Mouse (Mus musculus): Measurements from ENCODE around the gene Atp5b. TPM values are rescaled to one million over a fixed set of nuclear protein-coding genes. Genes with fewer than 3 reads are reported as not detected.

Gene Atp5b
- polyA plus RNA-seq, 1 experiment from 2014 or later, result 2,091 TPM

GRCm38 (mm10) chr10:128092506-128093495 lies 9.7 kb downstream of the Atp5b start:
- peak overlapping the region; percentile 85 for H3K9ac ChIP-seq
- H3K4me3 ChIP-seq (replicated peaks), result peak overlapping the region; percentile 86
- no peaks in the 10 kb centered on the region for H3K9me3 ChIP-seq
- H3K4me2 ChIP-seq, result peak overlapping the region; percentile 71
- peak; percentile 50 for ATAC-seq (ENCODE audit: low FRiP score)
- H3K4me1 ChIP-seq, result peaks cover 53% of the 10 kb centered on the region
- peaks cover 29% of the 10 kb centered on the region for H3K36me3 ChIP-seq (replicated peaks)
- H3K27me3 ChIP-seq, result no peaks in the 10 kb centered on the region
- H3K27ac ChIP-seq, result peak overlapping the region; percentile 95
- under 1% methylated on average over 69 of the region's 88 CpGs for WGBS

GRCm38 (mm10) chr10:128093496-128094294 lies 10.6 kb downstream of the Atp5b start:
- H3K4me1 ChIP-seq, result peaks cover 62% of the 10 kb centered on the region
- no peak for ATAC-seq (ENCODE audit: low FRiP score)

GRCm38 (mm10) chr10:128094340-128094968 lies 11.4 kb downstream of the Atp5b start:
- WGBS, result 12% methylated on average over 19 of the region's 19 CpGs
- ATAC-seq (ENCODE audit: low FRiP score), result peak; percentile 55
- Histone ChIP-seq H3K27me3 (no peaks in the 10 kb centered on the region), H3K4me3 (replicated peaks) (peak overlapping the region; percentile 27), H3K36me3 (replicated peaks) (peaks cover 13% of the 10 kb centered on the region), H3K4me1 (peaks cover 65% of the 10 kb centered on the region), H3K9me3 (no peaks in the 10 kb centered on the region), H3K4me2 (peak overlapping the region; percentile 71), H3K9ac (0 out of 2 replicates have a peak overlapping the region, but pooled peaks have one; percentile 45), H3K27ac (peak overlapping the region; percentile 95; the same call in 1 of the 2 replicates)

More at GRCm38 (mm10) chr10:128093496-128094294, 10.6 kb downstream of the Atp5b start:
- 28% methylated on average over 13 of the region's 13 CpGs for WGBS
- peak overlapping the region; percentile 85 for H3K9ac ChIP-seq
- H3K27ac ChIP-seq, result peak overlapping the region; percentile 95
- H3K4me2 ChIP-seq, result peak overlapping the region; percentile 71
- no peaks in the 10 kb centered on the region for H3K27me3 ChIP-seq
- no peaks in the 10 kb centered on the region for H3K9me3 ChIP-seq
- H3K36me3 ChIP-seq (replicated peaks), result peaks cover 20% of the 10 kb centered on the region
- H3K4me3 ChIP-seq (replicated peaks), result peak overlapping the region; percentile 86

GRCm38 (mm10) chr10:128095003-128095636 lies 12.0 kb downstream of the Atp5b start:
- Histone ChIP-seq H3K36me3 (replicated peaks) (peaks cover 6% of the 10 kb centered on the region), H3K9me3 (no peaks in the 10 kb centered on the region), H3K27ac (no peak overlapping the region), H3K27me3 (no peaks in the 10 kb centered on the region), H3K4me1 (peaks cover 65% of the 10 kb centered on the region), H3K9ac (no peak overlapping the region), H3K4me2 (peak overlapping the region; percentile 71), H3K4me3 (replicated peaks) (peak overlapping the region; percentile 27; the same call in 1 of the 2 replicates)
- ATAC-seq (ENCODE audit: low FRiP score), result no peak
- WGBS, result 20% methylated on average over 9 of the region's 9 CpGs

- no peak for ATAC-seq (ENCODE audit: low FRiP score)
- peak overlapping the region; percentile 94; the same call in 1 of the 2 replicates for H3K9ac ChIP-seq
- H3K36me3 ChIP-seq (replicated peaks), result no peaks in the 10 kb centered on the region
- H3K4me2 ChIP-seq, result peak overlapping the region; percentile 75
- no peak overlapping the region for H3K27ac ChIP-seq
- H3K4me1 ChIP-seq, result peaks cover 57% of the 10 kb centered on the region
- H3K4me3 ChIP-seq (replicated peaks), result peak overlapping the region; percentile 99
- no peaks in the 10 kb centered on the region for H3K27me3 ChIP-seq
- WGBS, result 21% methylated on average over 4 of the region's 4 CpGs
- no peaks in the 10 kb centered on the region for H3K9me3 ChIP-seq
Measured at GRCm38 (mm10) chr10:128096313-128096692, 13.2 kb downstream of the Atp5b start.

GRCm38 (mm10) chr10:128096693-128097586 lies 13.9 kb downstream of the Atp5b start:
- ATAC-seq (ENCODE audit: low FRiP score), result peak; percentile 78
- under 1% methylated on average over 85 of the region's 86 CpGs for WGBS
- Histone ChIP-seq H3K4me2 (peak overlapping the region; percentile 75), H3K9me3 (no peaks in the 10 kb centered on the region), H3K27ac (peak overlapping the region; percentile 80), H3K4me3 (replicated peaks) (peak overlapping the region; percentile 99), H3K9ac (peak overlapping the region; percentile 94), H3K36me3 (replicated peaks) (no peaks in the 10 kb centered on the region), H3K4me1 (peaks cover 50% of the 10 kb centered on the region), H3K27me3 (no peaks in the 10 kb centered on the region)

- H3K4me3 ChIP-seq (replicated peaks), result peak overlapping the region; percentile 99
- H3K27ac ChIP-seq, result peak overlapping the region; percentile 80
- H3K4me1 ChIP-seq, result peaks cover 45% of the 10 kb centered on the region
- H3K9ac ChIP-seq, result peak overlapping the region; percentile 94
- 1% methylated on average over 13 of the region's 13 CpGs for WGBS
- no peaks in the 10 kb centered on the region for H3K27me3 ChIP-seq
- no peaks in the 10 kb centered on the region for H3K9me3 ChIP-seq
- peak overlapping the region; percentile 75 for H3K4me2 ChIP-seq
- H3K36me3 ChIP-seq (replicated peaks), result no peaks in the 10 kb centered on the region
- ATAC-seq (ENCODE audit: low FRiP score), result no peak
Measured at GRCm38 (mm10) chr10:128097587-128097971, 14.5 kb downstream of the Atp5b start.

- Histone ChIP-seq H3K4me3 (replicated peaks) (no peak overlapping the region), H3K4me2 (no peak overlapping the region), H3K9me3 (no peaks in the 10 kb centered on the region), H3K36me3 (replicated peaks) (peaks cover 59% of the 10 kb centered on the region), H3K27ac (no peak overlapping the region), H3K4me1 (no peaks in the 10 kb centered on the region), H3K27me3 (no peaks in the 10 kb centered on the region), H3K9ac (no peak overlapping the region)
- ATAC-seq (ENCODE audit: low FRiP score), result no peak
- WGBS, result 88% methylated on average over 4 of the region's 4 CpGs
Measured at GRCm38 (mm10) chr10:128110103-128110761, 27.2 kb downstream of the Atp5b start.

GRCm38 (mm10) chr10:128111227-128111626 lies 28.2 kb downstream of the Atp5b start:
- Histone ChIP-seq H3K4me2 (no peak overlapping the region), H3K9me3 (no peaks in the 10 kb centered on the region), H3K27me3 (no peaks in the 10 kb centered on the region), H3K36me3 (replicated peaks) (peaks cover 69% of the 10 kb centered on the region), H3K27ac (no peak overlapping the region; the same call in 1 of the 2 replicates), H3K4me1 (no peaks in the 10 kb centered on the region), H3K4me3 (replicated peaks) (no peak overlapping the region), H3K9ac (no peak overlapping the region)
- no peak for ATAC-seq (ENCODE audit: low FRiP score)

GRCm38 (mm10) chr10:128123833-128124232 lies 40.8 kb downstream of the Atp5b start:
- Histone ChIP-seq H3K4me3 (replicated peaks) (no peak overlapping the region), H3K4me1 (no peaks in the 10 kb centered on the region), H3K9me3 (no peaks in the 10 kb centered on the region), H3K27ac (no peak overlapping the region), H3K4me2 (no peak overlapping the region), H3K36me3 (replicated peaks) (peaks cover 93% of the 10 kb centered on the region), H3K27me3 (no peaks in the 10 kb centered on the region), H3K9ac (no peak overlapping the region)
- WGBS, result 93% methylated on average over 7 of the region's 7 CpGs
- ATAC-seq (ENCODE audit: low FRiP score), result no peak

Data from forebrain, embryonic 12.5 days (tissue).